Mouse (Mus musculus) forebrain, embryonic 15.5 days (tissue): ENCODE results near the gene Ermard. TPM values are rescaled to one million over a fixed set of nuclear protein-coding genes. Genes with fewer than 3 reads are reported as not detected.
"Not testable (repeated sequence)": the region's sequence is repeated elsewhere in the genome, so short reads cannot be mapped to it uniquely, and the experiment has no call there.

Experiments used
- ATAC-seq: fragments of 200-750 bp; cut with Nextera tagmentation; replicated peaks from 2 replicates; pipeline ENCODE4 v1.8.0; 2017; ENCODE audit warnings: mild to moderate bottlenecking, moderate TSS enrichment, moderate library complexity
- H3K27ac ChIP-seq: fragments of 300-500 bp; sonication (generic); replicated peaks from 2 replicates; pipeline ENCODE4 v1.5.1; 2015; ENCODE audit warnings: mild to moderate bottlenecking, inconsistent platforms
- H3K27me3 ChIP-seq: fragments of 300-500 bp; sonication (generic); 2 replicates; pipeline ENCODE4 v1.6.1; 2015; ENCODE audit warnings: inconsistent platforms
- H3K36me3 ChIP-seq: fragments of 300-500 bp; sonication (generic); 2 replicates; pipeline ENCODE4 v1.6.1; 2015; ENCODE audit warnings: mild to moderate bottlenecking, inconsistent platforms
- H3K4me1 ChIP-seq: fragments of 300-500 bp; sonication (generic); 2 replicates; pipeline ENCODE4 v1.6.1; 2015; ENCODE audit warnings: inconsistent platforms
- H3K4me2 ChIP-seq: fragments of 300-500 bp; sonication (generic); replicated peaks from 2 replicates; pipeline ENCODE4 v1.6.1; 2015; ENCODE audit warnings: mild to moderate bottlenecking, inconsistent platforms
- H3K4me3 ChIP-seq: fragments of 300-500 bp; sonication (generic); 2 replicates; pipeline ENCODE4 v1.5.1; 2015; ENCODE audit warnings: mild to moderate bottlenecking, inconsistent platforms
- H3K9ac ChIP-seq: fragments of 300-500 bp; sonication (generic); replicated peaks from 2 replicates; pipeline ENCODE4 v1.6.1; 2015; ENCODE audit warnings: mild to moderate bottlenecking, inconsistent platforms
- H3K9me3 ChIP-seq: fragments of 300-500 bp; sonication (generic); 2 replicates; pipeline ENCODE4 v1.6.1; 2016; ENCODE audit warnings: inconsistent platforms
- WGBS: fragments of 180-500 bp; shearing (Covaris S2); methylation state at CpG from one replicate; pipeline ENCODE4 v1.1.7; 2015; ENCODE audit warnings: mixed read lengths; 5-methylcytosine and 5-hydroxymethylcytosine counted together
- polyA plus RNA-seq: library from polyadenylated mRNA; unstranded; fragments of >200 nt; fragmentation: Nextera tagmentation; extraction: Ambion mirVana; gene quantifications from 2 replicates; pipeline ENCODE4 v1.2.1, GENCODE M21; 2015

Ermard gene
- 80.7 and 91.4 TPM in 2 replicates for polyA plus RNA-seq

DNA sequence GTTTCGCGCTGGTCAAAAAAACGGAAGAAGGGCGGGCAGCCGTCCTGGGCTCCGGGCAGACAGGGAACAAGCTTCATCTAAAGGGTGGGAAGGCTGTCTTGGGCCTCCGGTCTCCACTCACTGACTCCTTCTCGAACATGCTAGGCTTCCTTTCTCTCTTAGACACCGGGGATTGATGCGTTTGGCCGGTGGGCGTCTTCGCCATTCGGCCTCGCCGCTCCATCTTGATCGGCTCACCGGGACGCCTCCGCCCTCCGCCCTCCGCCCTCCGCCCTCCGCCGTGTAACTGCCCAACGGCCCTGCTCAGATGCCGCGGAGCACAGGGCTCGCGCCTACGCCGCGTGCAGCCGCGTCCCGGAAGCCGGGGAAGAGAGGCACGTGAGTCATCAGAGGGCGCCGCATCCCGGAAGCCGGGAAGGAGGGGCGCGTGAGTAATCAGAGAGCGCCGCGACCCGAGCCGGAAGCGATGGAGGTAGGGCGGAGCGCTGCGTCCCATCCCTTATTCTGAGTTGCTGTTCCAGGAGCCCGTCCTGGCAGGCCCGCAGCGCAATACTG lies at the start of gene Ermard, which contains the start of the genes Tcte3 and Gm3448:
Gene Ermard (plus strand): TSS at position 34 of the 555 bp plus-strand sequence.
Gene Tcte3 (minus strand): TSS at position 314 of the 555 bp plus-strand sequence.
Gene Gm3448 (minus strand): TSS at position 363 of the 555 bp plus-strand sequence.
- H3K36me3 ChIP-seq, H3K4me1 ChIP-seq, H3K4me2 ChIP-seq, H3K27me3 ChIP-seq, H3K27ac ChIP-seq, H3K9ac ChIP-seq, H3K9me3 ChIP-seq: not testable (repeated sequence)
- H3K4me3 ChIP-seq = peak within 1 kb of the TSS; percentile 25; the same call in 1 of the 2 replicates
- 0% methylated on average over 15 of the region's 56 CpGs for WGBS
- peak; percentile 99 for ATAC-seq

DNA sequence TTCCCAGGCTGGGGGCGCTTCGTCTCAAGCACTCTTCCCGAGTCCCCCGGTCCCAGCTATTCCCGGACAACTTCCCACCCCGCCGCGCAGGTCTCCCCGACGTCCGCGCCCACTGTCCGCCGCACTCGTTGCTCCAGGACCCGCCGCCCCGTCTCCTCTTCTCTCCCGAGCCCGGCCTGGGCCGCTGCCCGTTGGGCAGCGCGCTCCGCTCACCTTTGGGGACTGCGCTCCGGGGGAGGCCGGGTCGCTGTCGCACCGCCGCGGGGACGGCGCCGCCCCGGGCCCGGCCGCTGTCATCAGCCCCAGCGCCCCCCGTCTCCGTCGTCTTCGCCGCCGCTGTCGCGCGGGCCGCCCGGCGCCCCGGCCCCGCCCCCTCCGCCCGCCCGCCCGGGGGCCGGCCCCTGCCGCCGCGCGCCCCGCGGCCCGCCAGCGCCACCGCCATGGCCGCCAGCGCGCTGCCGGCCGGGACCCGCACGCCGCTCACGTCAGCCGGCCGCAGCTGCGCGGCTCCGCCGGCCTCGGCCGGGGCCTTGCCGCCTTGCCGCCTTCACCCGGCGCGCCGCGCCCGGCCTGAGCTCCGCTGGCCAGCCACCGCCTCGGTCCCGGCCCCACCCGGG lies 48.4 kb upstream of the Ermard start:
- not testable (repeated sequence) for H3K4me1 ChIP-seq, H3K4me2 ChIP-seq, H3K9me3 ChIP-seq, H3K27ac ChIP-seq, H3K4me3 ChIP-seq, H3K36me3 ChIP-seq, H3K9ac ChIP-seq, H3K27me3 ChIP-seq
- peak; percentile 70 for ATAC-seq
- no CpG with 5 or more reads among the region's 98 CpGs for WGBS

DNA sequence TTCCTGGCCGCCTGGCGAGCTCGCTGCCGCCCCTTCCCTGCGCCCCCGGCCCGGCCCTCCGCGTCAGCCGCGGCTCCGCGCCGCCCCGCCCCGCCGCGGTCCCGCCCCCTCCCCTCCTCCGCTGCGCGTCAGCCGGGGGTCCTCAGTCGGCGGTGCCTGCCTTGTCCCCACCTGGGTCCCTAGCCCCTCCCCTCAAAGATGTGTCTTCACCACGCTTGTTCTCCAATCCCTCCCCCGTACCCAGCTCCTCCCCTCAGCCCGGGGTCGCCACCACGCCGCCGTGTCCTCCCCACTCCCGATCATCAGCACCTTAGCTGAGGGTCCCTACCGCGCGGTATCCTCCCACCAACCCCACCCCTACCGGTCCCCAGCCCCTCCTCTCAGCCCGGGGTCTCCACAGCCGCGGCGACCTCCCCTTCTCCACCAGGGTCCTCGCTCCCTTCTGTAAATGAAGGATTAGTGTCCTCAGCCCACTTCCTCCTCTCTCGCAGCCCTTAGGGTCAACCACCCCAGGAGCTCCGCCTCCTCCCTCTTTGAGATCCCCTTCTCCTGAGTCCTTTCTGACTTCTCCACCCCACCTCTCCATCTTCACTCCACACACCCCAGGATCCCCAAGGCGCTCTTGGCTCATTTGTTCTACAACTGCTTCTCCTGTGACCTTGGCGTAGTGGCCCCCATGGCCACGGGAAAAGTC lies 47.7 kb upstream of the Ermard start:
- not testable (repeated sequence) for H3K4me3 ChIP-seq, H3K27me3 ChIP-seq, H3K9ac ChIP-seq, H3K27ac ChIP-seq, H3K36me3 ChIP-seq, H3K4me2 ChIP-seq, H3K9me3 ChIP-seq, H3K4me1 ChIP-seq
- peak; percentile 94 for ATAC-seq
- WGBS = no CpG with 5 or more reads among the region's 47 CpGs

DNA sequence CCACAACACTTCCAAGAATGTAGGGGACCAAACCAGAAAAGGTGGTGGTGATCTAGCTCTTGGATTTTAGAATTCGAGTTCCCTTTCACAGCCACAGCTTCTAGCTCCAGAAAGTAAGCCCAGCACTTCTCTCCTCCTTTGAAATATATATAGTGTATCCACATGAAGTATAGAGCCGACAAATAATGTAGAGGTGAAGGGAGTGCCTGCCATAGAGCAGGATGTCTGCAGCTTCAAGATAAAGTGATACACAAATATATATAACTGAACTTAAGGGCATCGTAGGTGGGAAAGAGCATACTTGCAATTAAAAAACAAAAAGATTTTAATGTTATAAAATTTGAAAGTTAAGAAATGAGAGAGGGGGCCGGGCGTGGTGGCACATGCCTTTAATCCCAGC lies 46.9 kb upstream of the Ermard start:
- WGBS = no CpG with 5 or more reads among the region's 5 CpGs
- not testable (repeated sequence) for ATAC-seq, H3K9ac ChIP-seq, H3K27me3 ChIP-seq, H3K4me2 ChIP-seq, H3K4me1 ChIP-seq, H3K4me3 ChIP-seq, H3K9me3 ChIP-seq, H3K36me3 ChIP-seq, H3K27ac ChIP-seq

DNA sequence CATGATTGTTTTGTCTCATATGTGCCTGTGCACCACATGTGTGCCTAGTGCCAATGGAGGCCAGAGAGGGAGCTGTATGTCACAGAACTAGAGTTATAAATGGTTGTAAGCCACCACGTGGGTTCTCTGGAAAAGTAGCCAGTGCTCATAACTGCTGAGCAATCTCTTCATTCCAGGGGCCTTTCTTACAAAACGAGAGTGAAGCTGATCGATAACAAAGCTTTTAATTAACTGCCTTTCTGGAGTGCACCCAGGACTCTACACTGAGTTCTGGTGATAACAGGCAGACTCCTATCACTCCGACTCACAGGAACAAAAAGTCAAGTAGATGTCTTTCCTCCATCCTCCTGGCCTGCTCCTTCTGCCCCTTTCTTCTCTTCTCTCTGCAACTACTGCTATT lies 41.0 kb upstream of the Ermard start:
- not testable (repeated sequence) for H3K4me3 ChIP-seq, H3K36me3 ChIP-seq, H3K4me1 ChIP-seq, H3K9ac ChIP-seq, H3K27me3 ChIP-seq, H3K27ac ChIP-seq, ATAC-seq, H3K4me2 ChIP-seq, H3K9me3 ChIP-seq
- WGBS = no CpG with 5 or more reads among the region's 4 CpGs

DNA sequence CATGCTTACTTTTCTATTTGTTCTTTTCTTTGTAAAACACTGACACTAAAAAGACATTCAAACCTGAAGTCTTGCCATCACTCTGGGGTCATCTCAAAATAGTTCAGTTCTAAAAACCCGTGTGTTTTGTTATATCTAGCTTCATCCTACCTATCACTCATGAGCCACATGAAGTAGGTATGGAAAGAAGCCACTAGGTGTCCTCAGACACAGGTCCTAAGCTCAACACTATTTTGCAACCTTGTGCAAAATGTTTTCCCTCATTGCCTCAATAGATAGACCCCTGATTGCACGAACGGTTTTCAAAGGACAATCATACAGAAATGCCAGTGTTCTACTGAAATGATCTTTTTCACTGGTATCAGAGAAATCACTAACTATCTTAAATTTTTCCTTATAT lies 31.9 kb upstream of the Ermard start:
- H3K9me3 ChIP-seq, ATAC-seq, H3K36me3 ChIP-seq, H3K4me1 ChIP-seq, H3K27me3 ChIP-seq, H3K27ac ChIP-seq, H3K4me3 ChIP-seq, H3K9ac ChIP-seq, H3K4me2 ChIP-seq: not testable (repeated sequence)
- no CpG with 5 or more reads among the region's 3 CpGs for WGBS

DNA sequence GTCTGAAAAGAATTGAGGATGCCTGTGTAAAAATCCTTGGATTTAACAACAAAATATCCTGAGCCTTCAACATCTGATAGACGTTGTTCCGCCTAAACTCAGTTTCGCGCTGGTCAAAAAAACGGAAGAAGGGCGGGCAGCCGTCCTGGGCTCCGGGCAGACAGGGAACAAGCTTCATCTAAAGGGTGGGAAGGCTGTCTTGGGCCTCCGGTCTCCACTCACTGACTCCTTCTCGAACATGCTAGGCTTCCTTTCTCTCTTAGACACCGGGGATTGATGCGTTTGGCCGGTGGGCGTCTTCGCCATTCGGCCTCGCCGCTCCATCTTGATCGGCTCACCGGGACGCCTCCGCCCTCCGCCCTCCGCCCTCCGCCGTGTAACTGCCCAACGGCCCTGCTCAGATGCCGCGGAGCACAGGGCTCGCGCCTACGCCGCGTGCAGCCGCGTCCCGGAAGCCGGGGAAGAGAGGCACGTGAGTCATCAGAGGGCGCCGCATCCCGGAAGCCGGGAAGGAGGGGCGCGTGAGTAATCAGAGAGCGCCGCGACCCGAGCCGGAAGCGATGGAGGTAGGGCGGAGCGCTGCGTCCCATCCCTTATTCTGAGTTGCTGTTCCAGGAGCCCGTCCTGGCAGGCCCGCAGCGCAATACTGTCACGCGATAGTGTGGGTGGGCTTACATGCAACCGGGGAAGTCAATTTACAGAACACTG lies 31.1 kb upstream of the Ermard start, which contains the start of gene Gm3435:
Gene Gm3435 (plus strand): TSS at position 471 of the 708 bp plus-strand sequence.
- H3K9me3 ChIP-seq, H3K4me2 ChIP-seq, H3K4me1 ChIP-seq, H3K9ac ChIP-seq, H3K27me3 ChIP-seq, H3K4me3 ChIP-seq, H3K27ac ChIP-seq, H3K36me3 ChIP-seq: not testable (repeated sequence)
- WGBS = no CpG with 5 or more reads among the region's 60 CpGs
- ATAC-seq = peak; percentile 99

DNA sequence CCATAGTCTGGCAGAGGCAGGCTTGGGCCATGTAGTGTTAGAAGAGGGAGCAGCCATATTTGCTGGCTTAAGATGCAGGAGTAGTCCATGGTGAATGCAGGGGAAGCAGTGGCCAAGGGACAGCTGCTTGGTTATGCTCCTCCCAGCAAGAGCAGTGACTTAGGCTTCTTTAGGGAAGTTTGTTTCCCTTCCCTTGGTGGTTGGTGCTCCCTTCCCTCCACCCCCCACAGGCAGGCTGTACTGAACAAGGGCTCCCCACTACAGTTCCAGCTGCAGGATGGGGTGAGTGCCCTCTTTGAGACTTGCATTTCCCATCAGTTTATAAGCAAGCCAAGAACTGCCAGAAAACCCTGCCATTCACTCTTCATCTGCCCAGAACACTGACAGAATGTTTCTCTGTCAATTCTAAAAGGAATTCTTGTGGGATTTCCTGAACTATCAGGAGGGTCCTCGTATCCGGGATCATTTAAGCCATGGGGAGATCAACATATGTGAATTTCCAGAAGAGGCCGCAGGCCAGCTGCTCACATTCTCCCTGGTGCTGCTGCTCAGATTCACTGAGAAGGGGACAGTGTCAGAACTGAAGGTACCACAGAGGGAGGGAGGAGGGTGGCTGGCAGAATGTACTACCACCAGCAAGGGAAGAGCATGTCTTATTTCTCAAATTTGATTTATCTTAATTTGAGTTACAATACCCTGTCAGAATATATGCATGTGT lies 19.3 kb upstream of the Ermard start:
- ATAC-seq, H3K27me3 ChIP-seq, H3K4me2 ChIP-seq, H3K4me3 ChIP-seq, H3K9ac ChIP-seq, H3K27ac ChIP-seq, H3K4me1 ChIP-seq, H3K36me3 ChIP-seq, H3K9me3 ChIP-seq: not testable (repeated sequence)
- 90% methylated on average over 3 of the region's 3 CpGs for WGBS

DNA sequence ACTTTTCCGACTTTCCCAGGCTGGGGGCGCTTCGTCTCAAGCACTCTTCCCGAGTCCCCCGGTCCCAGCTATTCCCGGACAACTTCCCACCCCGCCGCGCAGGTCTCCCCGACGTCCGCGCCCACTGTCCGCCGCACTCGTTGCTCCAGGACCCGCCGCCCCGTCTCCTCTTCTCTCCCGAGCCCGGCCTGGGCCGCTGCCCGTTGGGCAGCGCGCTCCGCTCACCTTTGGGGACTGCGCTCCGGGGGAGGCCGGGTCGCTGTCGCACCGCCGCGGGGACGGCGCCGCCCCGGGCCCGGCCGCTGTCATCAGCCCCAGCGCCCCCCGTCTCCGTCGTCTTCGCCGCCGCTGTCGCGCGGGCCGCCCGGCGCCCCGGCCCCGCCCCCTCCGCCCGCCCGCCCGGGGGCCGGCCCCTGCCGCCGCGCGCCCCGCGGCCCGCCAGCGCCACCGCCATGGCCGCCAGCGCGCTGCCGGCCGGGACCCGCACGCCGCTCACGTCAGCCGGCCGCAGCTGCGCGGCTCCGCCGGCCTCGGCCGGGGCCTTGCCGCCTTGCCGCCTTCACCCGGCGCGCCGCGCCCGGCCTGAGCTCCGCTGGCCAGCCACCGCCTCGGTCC lies 17.0 kb upstream of the Ermard start:
- H3K27ac ChIP-seq, H3K27me3 ChIP-seq, H3K4me2 ChIP-seq, H3K9ac ChIP-seq, H3K4me3 ChIP-seq, H3K36me3 ChIP-seq, H3K4me1 ChIP-seq, H3K9me3 ChIP-seq: not testable (repeated sequence)
- WGBS = no CpG with 5 or more reads among the region's 97 CpGs
- peak; percentile 79 for ATAC-seq

DNA sequence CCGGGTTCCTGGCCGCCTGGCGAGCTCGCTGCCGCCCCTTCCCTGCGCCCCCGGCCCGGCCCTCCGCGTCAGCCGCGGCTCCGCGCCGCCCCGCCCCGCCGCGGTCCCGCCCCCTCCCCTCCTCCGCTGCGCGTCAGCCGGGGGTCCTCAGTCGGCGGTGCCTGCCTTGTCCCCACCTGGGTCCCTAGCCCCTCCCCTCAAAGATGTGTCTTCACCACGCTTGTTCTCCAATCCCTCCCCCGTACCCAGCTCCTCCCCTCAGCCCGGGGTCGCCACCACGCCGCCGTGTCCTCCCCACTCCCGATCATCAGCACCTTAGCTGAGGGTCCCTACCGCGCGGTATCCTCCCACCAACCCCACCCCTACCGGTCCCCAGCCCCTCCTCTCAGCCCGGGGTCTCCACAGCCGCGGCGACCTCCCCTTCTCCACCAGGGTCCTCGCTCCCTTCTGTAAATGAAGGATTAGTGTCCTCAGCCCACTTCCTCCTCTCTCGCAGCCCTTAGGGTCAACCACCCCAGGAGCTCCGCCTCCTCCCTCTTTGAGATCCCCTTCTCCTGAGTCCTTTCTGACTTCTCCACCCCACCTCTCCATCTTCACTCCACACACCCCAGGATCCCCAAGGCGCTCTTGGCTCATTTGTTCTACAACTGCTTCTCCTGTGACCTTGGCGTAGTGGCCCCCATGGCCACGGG lies 16.4 kb upstream of the Ermard start:
- WGBS = no CpG with 5 or more reads among the region's 48 CpGs
- H3K4me1 ChIP-seq, H3K27ac ChIP-seq, H3K9ac ChIP-seq, H3K27me3 ChIP-seq, H3K9me3 ChIP-seq, H3K36me3 ChIP-seq, H3K4me3 ChIP-seq, H3K4me2 ChIP-seq: not testable (repeated sequence)
- peak; percentile 93 for ATAC-seq

DNA sequence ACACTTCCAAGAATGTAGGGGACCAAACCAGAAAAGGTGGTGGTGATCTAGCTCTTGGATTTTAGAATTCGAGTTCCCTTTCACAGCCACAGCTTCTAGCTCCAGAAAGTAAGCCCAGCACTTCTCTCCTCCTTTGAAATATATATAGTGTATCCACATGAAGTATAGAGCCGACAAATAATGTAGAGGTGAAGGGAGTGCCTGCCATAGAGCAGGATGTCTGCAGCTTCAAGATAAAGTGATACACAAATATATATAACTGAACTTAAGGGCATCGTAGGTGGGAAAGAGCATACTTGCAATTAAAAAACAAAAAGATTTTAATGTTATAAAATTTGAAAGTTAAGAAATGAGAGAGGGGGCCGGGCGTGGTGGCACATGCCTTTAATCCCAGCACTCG lies 15.5 kb upstream of the Ermard start:
- WGBS = no CpG with 5 or more reads among the region's 6 CpGs
- ATAC-seq = not testable (repeated sequence)

More for the DNA sequence above, 15.5 kb upstream of the Ermard start:
- not testable (repeated sequence) for H3K9me3 ChIP-seq, H3K4me1 ChIP-seq, H3K27ac ChIP-seq, H3K4me3 ChIP-seq, H3K9ac ChIP-seq, H3K27me3 ChIP-seq, H3K36me3 ChIP-seq, H3K4me2 ChIP-seq
